Mouse (Mus musculus): Measurements from ENCODE around the gene Slc25a23.

Slc25a23 gene

DNA sequence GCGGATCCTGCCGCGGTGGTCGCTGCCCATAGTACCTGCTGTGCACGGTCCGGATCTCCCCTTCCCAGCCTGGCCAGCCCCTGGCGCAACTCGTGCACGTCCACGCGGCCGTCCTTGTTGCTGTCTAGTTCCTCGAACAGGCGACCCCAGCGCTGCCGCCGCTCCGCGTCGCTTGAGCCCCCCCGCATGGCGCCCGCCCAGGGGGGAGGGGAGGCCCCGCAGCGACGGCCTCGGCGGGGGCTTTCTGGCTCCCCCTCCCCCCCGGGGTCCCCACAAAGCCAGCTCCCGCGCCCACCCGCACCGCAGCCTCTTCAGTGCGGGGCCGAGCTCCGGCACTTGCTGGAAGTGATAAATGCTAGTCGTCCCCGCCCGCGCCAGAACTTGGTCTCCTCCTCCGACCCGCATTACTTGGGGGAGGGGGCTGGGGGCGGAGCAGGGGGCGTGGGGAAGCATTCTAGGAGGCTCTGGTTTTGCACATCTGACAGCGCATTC, at the start of gene Slc25a23:
Gene Slc25a23 (minus strand): TSS at position 378 of the 492 bp plus-strand sequence.
- DNase-seq (ENCODE audit: low spot score), result peak; percentile 87

GRCm38 (mm10) chr17:57108666-57109171, 49.1 kb upstream of the Slc25a23 start:
- no peak for DNase-seq (ENCODE audit: low spot score)

DNA sequence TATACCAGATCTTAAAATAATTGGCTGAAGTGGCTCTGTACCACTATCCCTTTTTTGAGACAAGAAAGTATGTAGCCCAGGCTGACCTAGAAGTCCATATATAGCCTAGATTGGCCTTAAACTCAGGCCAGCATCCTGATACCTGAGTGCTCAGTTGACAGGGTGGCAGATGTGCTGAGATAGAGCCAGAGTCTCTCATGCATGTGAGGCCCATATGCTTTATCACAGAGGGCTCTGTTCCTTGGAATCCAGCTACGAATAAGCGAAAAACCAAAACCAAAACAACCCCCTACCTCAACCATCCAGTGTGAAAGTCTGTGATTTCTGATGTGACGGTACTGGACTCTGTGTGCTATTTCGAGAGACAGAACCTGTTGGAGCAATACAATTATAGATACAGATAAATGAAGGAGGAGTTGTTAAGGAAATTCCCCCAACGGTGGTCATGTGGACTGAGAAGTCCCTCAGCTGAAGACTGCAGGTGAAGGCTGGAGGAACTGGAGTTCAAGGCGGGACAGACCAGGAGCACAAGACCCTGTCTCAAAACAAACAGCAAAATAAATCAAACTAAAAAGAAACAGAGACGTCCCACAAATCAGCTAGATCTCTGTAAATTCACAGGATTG, 48.5 kb upstream of the Slc25a23 start:
- no peak for DNase-seq (ENCODE audit: low spot score)

DNA sequence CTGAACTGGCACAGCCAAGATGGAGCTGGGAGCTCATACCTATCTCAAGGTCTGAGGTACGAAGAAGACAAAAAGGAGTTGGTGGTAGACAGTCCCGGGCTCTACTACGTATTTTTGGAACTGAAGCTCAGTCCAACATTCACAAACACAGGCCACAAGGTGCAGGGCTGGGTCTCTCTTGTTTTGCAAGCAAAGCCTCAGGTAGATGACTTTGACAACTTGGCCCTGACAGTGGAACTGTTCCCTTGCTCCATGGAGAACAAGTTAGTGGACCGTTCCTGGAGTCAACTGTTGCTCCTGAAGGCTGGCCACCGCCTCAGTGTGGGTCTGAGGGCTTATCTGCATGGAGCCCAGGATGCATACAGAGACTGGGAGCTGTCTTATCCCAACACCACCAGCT, 47.4 kb upstream of the Slc25a23 start:
- DNase-seq (ENCODE audit: low spot score), result no peak

DNA sequence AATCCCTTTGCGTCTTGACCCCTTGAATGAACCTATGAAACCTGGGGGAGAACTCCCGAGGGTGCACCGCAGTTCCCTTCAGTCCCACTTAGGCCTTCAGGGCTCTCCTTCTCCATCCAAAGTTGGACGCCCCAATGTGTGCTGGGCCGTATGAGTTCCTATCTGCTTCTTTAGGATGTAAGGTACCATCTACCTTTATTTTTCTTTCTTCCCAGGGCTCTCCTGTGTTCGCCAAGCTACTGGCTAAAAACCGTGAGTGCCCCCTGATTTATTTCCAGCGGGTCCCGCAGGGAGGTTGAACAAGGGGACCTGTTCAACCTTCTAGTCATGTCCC, 46.3 kb upstream of the Slc25a23 start:
- DNase-seq (ENCODE audit: low spot score), result no peak

- peak; percentile 82 for DNase-seq (ENCODE audit: low spot score)
Measured at GRCm38 (mm10) chr17:57105181-57106034, 45.7 kb upstream of the Slc25a23 start, which contains the start of gene Tnfsf9. TSS of gene Tnfsf9 (plus strand) at chr17:57105325.

DNA sequence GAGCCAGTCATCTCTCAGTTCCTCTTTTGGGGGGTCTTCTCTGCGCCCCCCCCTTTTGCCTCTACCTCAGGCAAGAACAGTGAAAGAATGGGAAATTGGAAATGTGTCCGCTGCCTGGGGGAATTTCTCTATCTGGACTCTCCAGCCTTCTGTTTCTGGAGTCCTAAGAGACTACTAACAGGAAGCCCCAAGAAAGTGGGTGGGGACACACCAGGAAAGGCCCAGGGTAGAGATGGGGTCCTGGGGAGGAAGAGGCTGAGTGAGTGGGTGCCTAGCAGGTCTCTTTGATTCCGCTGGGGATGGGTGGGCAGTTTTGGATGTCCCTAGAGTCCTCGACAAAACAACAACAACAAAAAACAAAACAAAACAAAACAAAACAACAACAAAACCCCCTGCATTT, 44.8 kb upstream of the Slc25a23 start:
- DNase-seq (ENCODE audit: low spot score), result no peak

DNA sequence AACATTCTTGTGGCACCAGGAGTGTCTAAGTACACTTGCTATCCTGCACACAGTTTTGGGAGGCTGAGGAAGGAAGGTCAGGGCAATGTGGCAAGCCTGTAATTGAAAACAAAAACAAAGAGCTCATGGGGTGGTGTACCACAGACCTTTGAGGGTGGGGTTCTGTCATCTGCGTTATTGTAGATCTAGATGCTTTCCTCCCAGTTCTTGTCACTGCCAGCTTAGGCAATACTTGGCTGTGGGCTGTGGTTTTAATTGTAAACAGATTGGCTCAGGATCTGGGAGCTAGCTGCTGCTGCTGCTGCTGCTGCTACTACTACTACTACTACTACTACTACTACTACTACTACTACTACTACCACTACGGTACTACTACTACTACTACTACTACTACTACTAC, 42.6 kb upstream of the Slc25a23 start:
- no peak for DNase-seq (ENCODE audit: low spot score)

- DNase-seq (ENCODE audit: low spot score), result peak; percentile 67
Measured at GRCm38 (mm10) chr17:57099629-57100325, 40.1 kb upstream of the Slc25a23 start.

DNA sequence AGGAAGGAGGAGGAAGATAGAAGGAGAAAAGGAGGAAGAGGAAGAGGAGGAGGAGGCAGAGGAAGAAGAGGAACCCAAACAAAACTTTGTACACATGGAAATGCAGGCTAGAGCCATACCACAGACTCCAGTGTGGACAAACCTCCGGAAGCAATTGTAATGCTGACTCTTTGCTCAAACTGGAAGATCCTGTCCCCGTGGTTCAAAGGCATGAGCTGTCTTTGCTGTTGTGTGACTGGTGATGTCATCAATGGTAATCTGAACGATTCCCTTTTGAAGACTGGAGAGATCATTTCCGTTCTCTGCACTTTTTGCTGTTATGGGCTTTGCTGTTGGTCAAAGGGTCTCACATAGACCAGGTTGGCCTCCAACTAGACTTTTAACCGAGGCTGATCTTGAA, 38.7 kb upstream of the Slc25a23 start:
- DNase-seq (ENCODE audit: low spot score), result no peak

GRCm38 (mm10) chr17:57096623-57096920, 36.9 kb upstream of the Slc25a23 start:
- peak; percentile 81 for DNase-seq (ENCODE audit: low spot score)

- peak; percentile 82 for DNase-seq (ENCODE audit: low spot score)
Measured at GRCm38 (mm10) chr17:57095855-57096622, 36.4 kb upstream of the Slc25a23 start.

DNA sequence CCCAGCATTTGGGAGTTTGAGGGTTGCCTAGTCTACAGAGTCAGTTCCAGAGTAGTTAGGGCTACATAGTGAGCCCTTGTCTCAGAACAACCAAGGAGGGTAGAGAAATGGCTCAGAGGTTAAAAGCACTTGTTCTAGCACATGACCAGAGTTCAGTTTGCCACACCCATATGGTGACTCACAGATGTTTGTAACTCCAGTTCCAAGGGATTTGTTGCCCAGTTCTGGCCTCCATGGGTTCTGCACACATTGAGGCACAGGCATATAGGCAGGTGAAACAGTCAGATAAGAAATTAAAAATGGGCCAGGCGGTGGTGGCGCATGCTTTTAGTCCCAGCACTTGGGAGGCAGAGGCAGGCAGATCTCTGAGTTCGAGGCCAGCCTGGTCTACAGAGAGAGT, 34.6 kb upstream of the Slc25a23 start:
- no peak for DNase-seq (ENCODE audit: low spot score)

DNA sequence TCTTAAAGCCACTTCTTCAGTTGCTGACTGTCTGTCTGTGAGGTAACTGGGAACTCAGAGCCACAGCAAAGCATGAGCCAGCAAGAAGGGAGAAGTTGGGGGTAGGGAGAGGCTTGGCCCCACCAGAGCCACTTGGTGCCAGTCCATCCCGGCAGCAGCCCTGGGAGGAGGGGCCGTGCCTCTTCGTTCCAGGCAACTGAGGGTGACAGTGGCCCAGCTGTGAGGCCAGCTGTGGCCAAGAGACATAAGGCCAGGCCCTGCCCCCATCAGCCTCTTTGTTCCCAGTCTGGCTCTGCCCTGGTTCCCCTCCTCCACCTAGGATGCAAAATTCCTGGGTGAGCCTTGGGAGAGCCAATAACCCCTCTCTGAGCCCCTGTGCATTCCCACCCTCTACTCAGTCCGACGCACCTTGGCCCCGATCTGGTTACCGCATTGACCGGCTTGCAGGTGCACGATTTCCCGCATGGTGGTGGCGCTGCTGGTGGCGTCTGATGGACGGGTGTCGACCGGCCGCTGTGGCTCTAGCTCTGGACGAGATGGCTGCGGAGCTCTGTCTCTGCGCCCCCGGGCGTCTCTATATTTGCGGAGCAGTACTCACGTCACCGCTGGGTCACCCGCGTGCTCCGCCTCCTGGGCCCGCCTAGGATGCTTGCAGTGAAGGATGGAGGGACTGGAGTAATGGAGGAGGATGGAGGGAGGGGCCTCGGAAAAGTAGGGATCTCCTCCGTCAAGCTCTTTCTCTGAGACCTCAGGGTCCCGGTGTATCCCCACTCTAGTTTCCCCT, 27.6 kb upstream of the Slc25a23 start, which contains the start of gene Tubb4a:
Gene Tubb4a (minus strand): TSS at position 734 of the 784 bp plus-strand sequence.
- peak; percentile 66 for DNase-seq (ENCODE audit: low spot score)

DNA sequence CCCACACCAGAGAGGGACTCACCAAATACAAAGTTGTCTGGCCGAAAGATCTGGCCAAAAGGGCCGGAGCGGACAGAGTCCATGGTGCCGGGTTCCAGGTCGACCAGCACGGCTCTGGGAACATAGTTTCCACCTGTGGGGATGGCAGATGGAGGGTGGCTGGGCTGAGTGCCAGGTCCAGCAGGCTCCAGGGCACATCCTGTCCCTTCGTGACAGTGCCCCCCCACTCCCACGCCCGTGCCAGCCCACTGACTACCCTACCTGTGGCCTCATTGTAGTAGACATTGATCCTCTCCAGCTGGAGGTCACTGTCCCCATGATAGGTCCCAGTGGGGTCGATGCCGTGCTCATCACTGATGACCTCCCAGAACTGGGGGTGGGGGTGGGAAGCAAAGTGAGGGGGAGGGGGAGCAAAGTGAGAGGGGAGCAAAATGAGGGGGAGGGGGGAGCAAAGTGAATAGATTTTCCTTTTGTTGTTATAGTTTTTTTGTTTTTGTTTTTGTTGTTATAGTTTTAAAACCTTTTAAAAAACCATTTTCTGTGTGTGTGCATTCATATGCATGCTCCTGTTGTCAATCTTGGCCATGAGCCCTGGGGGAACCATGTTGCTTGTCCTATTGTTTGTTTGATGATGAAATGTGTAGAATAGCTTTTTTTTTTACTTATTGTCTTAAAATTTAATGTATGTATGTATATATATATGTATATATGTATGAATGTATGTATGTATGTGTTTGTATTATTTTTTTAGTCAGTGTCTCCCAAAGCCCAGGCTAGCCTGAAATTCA, 26.5 kb upstream of the Slc25a23 start:
- no peak for DNase-seq (ENCODE audit: low spot score)

GRCm38 (mm10) chr17:57082481-57082880, 22.8 kb upstream of the Slc25a23 start:
- DNase-seq (ENCODE audit: low spot score), result no peak

DNA sequence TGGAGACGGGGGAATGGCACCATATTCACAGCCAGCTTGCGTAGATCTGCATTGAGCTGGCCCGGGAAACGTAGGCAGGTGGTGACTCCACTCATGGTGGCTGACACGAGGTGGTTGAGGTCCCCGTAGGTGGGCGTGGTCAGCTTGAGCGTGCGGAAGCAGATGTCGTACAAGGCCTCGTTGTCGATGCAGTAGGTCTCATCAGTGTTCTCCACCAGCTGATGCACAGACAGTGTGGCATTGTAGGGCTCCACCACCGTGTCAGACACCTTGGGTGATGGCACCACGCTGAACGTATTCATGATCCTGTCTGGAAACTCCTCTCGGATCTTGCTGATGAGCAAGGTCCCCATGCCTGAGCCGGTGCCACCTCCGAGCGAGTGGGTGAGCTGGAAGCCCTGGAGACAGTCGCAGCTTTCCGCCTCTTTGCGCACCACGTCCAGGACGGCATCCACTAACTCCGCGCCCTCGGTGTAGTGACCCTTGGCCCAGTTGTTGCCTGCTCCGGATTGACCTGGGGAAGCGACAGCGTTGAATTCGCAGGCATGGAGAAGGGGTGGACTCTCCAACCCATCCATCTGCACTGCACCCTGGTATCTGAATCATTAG, 21.7 kb upstream of the Slc25a23 start:
- DNase-seq (ENCODE audit: low spot score), result no peak

DNA sequence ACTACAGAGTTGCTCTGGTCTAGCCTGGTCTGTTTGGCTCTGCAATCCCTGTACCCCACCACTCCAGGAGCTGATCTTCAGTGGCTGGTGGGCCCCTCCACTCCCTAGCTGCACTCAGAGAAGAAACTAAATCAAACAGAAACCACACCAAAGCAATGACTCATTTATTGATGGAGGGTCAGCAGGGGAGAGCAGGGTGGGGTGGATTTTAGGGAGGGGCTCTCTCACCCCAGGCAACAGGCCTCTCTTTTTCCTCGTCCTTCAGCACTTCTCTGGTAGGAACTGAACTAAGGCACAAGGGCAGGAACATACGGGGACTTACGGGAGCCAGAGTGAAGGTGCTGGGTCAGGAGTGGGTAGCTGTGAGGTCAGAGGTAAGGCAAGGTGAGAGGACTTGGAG, 20.3 kb upstream of the Slc25a23 start:
- no peak for DNase-seq (ENCODE audit: low spot score)

GRCm38 (mm10) chr17:57078336-57078735, 18.7 kb upstream of the Slc25a23 start, which contains the start of gene Dennd1c:
TSS of gene Dennd1c (minus strand) at chr17:57078514.
- no peak for DNase-seq (ENCODE audit: low spot score)

- no peak for DNase-seq (ENCODE audit: low spot score)
Measured at GRCm38 (mm10) chr17:57076916-57077315, 17.3 kb upstream of the Slc25a23 start.

Data from embryo, embryonic 10.5 days (tissue).